Comparison of ENCODE assay signal across 11 mouse cellular contexts in genomic region chr5:21526835-21527485, GRCm38 (mm10). TPM values are rescaled to one million over a fixed set of nuclear protein-coding genes. Genes with fewer than 3 reads are reported as not detected.
DNase-seq lines count a peak whose midpoint lies in the region; ATAC-seq and TF ChIP-seq lines count a peak whose summit lies in the region.
"Had no signal": no experiment of that assay in that cellular context is flagged by ENCODE, and none has a peak within 500 bp of the region (broad histone marks: within the 10 kb centered on the region; RNA-seq: fewer than 3 reads in every experiment).

No protein-coding gene starts in this region.

- intact Hi-C loops in left cerebral cortex, postnatal 14 days (cut with DNase I), result no loop called here

- ATAC-seq in liver, postnatal 0 days, result no peak
- peak; percentile 89 for ATAC-seq in neural tube, embryonic 12.5 days (ENCODE audit: low FRiP score, low read depth)

- no peaks in the 10 kb centered on the region for H3K36me3 ChIP-seq in liver, adult 2 months (ENCODE audit: control insufficient read depth, insufficient read depth, low read length)
- H3K36me3 ChIP-seq in liver, postnatal 0 days (replicated peaks; ENCODE audit: insufficient read depth, low read length), result no peaks in the 10 kb centered on the region
- H3K36me3 ChIP-seq in neural tube, embryonic 12.5 days, result no peaks in the 10 kb centered on the region
- H3K36me3 ChIP-seq: neural tube, embryonic 13.5 days had no signal

- H3K4me1 ChIP-seq in liver, adult 2 months (ENCODE audit: control insufficient read depth, insufficient read depth, low read length), result no peaks in the 10 kb centered on the region
- H3K4me1 ChIP-seq in liver, postnatal 0 days (ENCODE audit: insufficient read depth), result peaks cover 3% of the 10 kb centered on the region; the same call in 1 of the 2 replicates
- peaks cover 6% of the 10 kb centered on the region for H3K4me1 ChIP-seq in neural tube, embryonic 12.5 days

- TF ChIP-seq POLR2A in liver, adult 2 months (IDR thresholded peaks at IDR 0.05; ENCODE audit: extremely low read depth, insufficient read depth, low read length), result no peak

- TF ChIP-seq CTCF in liver, adult 2 months (IDR thresholded peaks at IDR 0.05; ENCODE audit: low read depth, low read length), result no peak
- no peak for TF ChIP-seq CTCF in liver, postnatal 0 days (IDR thresholded peaks at IDR 0.05; ENCODE audit: low read depth)

- no peak overlapping the region for H3K9ac ChIP-seq in liver, adult 2 months (ENCODE audit: low read depth, low read length)
- H3K9ac ChIP-seq in liver, postnatal 0 days (replicated peaks), result no peak overlapping the region
- H3K9ac ChIP-seq in neural tube, embryonic 12.5 days, result no peak overlapping the region
- H3K9ac ChIP-seq: neural tube, embryonic 13.5 days had no signal

- no peak overlapping the region for H3K4me2 ChIP-seq in liver, postnatal 0 days (ENCODE audit: low read depth, low read length)
- H3K4me2 ChIP-seq in neural tube, embryonic 12.5 days (replicated peaks), result no peak overlapping the region
- H3K4me2 ChIP-seq: neural tube, embryonic 13.5 days had no signal

- no peaks in the 10 kb centered on the region for H3K9me3 ChIP-seq in liver, postnatal 0 days (ENCODE audit: low read length)
- no peaks in the 10 kb centered on the region for H3K9me3 ChIP-seq in neural tube, embryonic 12.5 days

- DNase-seq in heart, adult 11 months, result peak; percentile 83
- DNase-seq in heart, adult 18-20 months, result no peak
- DNase-seq in liver, adult 2 months (ENCODE audit: extremely low read depth, low read depth, low spot score), result no peak
- no peak for DNase-seq in liver, postnatal 0 days
- peak; percentile 61 for DNase-seq in embryo, embryonic 10 days (ENCODE audit: low spot score)
- DNase-seq in left cerebral cortex, postnatal 14 days (ENCODE audit: low spot score in 2 of 2), result no peak
- DNase-seq in right cerebral cortex, postnatal 10 days (ENCODE audit: low spot score in 2 of 2), result no peak
- DNase-seq: cerebellum, postnatal 25 days; spleen, adult 18-20 months had no signal

- H3K27me3 ChIP-seq in liver, adult 2 months (ENCODE audit: control insufficient read depth, insufficient read depth, low read length), result no peaks in the 10 kb centered on the region
- H3K27me3 ChIP-seq in liver, postnatal 0 days (ENCODE audit: insufficient read depth, low read length), result no peaks in the 10 kb centered on the region
- no peaks in the 10 kb centered on the region for H3K27me3 ChIP-seq in neural tube, embryonic 12.5 days (replicated peaks)
- H3K27me3 ChIP-seq: neural tube, embryonic 13.5 days had no signal

- no peak overlapping the region for H3K4me3 ChIP-seq in liver, adult 2 months (ENCODE audit: insufficient read depth, low read depth, low read length)
- no peak overlapping the region for H3K4me3 ChIP-seq in liver, postnatal 0 days (ENCODE audit: low read depth, low read length)
- H3K4me3 ChIP-seq in neural tube, embryonic 12.5 days, result no peak overlapping the region
- H3K4me3 ChIP-seq: neural tube, embryonic 13.5 days had no signal

- H3K79me2 ChIP-seq in liver, adult 2 months (ENCODE audit: control insufficient read depth, insufficient read depth, low read length), result no peaks in the 10 kb centered on the region

- 0 out of 2 replicates have a peak overlapping the region, but pooled peaks have one; percentile 27 for H3K27ac ChIP-seq in liver, adult 2 months (replicated peaks; ENCODE audit: insufficient read depth, low read depth, low read length)
- no peak overlapping the region for H3K27ac ChIP-seq in liver, postnatal 0 days (ENCODE audit: low read depth)
- no peak overlapping the region for H3K27ac ChIP-seq in neural tube, embryonic 12.5 days
- H3K27ac ChIP-seq: neural tube, embryonic 13.5 days had no signal

- WGBS in liver, adult 2 months, result 76% methylated on average over 11 of the region's 11 CpGs
- 67% methylated on average over 11 of the region's 11 CpGs for WGBS in liver, postnatal 0 days (ENCODE audit: insufficient replicate concordance)
- WGBS in neural tube, embryonic 12.5 days, result 24% methylated on average over 11 of the region's 11 CpGs

- no peak for TF ChIP-seq EP300 in liver, postnatal 0 days (IDR thresholded peaks at IDR 0.05; ENCODE audit: low read depth)

RNA-seq across cellular contexts. Expression of gene Lrrc17, which starts 16.4 kb away (rescaled TPM):
- total RNA-seq in heart, adult 18-20 months (2021), result 1 to 10 TPM; 2.0 to 2.8 TPM
- 0.13 and 0.37 TPM in 2 replicates for total RNA-seq in liver, adult 2 months (2014; rRNA removed)
- polyA plus RNA-seq in liver, adult 2 months (2012; rRNA removed), result 0.05 and 0.10 TPM in 2 replicates
- polyA plus RNA-seq in liver, postnatal 0 days (2015; fragmentation: Nextera tagmentation; extraction: Ambion mirVana), result 0.81 and 0.99 TPM in 2 replicates
- polyA plus RNA-seq in neural tube, embryonic 12.5 days (2016; fragmentation: Nextera tagmentation; extraction: Ambion mirVana), result 13.5 and 14.0 TPM in 2 replicates
- total RNA-seq in left cerebral cortex, postnatal 14 days (2021), result under 1 TPM; 0.55 to 0.64 TPM

Comparison
In these comparisons a context has a peak if more than half of its experiments do, and no peak if none do; other contexts are left out.
1. DNase-seq: peak in heart, adult 11 months (single experiment) and embryo, embryonic 10 days (single experiment); none in heart, adult 18-20 months (0 of 2), liver, adult 2 months (single experiment), liver, postnatal 0 days (single experiment), left cerebral cortex, postnatal 14 days (0 of 2) and right cerebral cortex, postnatal 10 days (0 of 2).